Mouse (Mus musculus) hindlimb bud, embryonic 11.5 days (tissue): ENCODE results near the gene Lhx2.

Experiments used
- DNase-seq: peaks from one replicate; pipeline ENCODE4 v3.0.0-alpha.2; 2012; ENCODE audit warnings: low read depth, low spot score; ENCODE audit errors: extremely low spot score

The Lhx2 gene

DNA sequence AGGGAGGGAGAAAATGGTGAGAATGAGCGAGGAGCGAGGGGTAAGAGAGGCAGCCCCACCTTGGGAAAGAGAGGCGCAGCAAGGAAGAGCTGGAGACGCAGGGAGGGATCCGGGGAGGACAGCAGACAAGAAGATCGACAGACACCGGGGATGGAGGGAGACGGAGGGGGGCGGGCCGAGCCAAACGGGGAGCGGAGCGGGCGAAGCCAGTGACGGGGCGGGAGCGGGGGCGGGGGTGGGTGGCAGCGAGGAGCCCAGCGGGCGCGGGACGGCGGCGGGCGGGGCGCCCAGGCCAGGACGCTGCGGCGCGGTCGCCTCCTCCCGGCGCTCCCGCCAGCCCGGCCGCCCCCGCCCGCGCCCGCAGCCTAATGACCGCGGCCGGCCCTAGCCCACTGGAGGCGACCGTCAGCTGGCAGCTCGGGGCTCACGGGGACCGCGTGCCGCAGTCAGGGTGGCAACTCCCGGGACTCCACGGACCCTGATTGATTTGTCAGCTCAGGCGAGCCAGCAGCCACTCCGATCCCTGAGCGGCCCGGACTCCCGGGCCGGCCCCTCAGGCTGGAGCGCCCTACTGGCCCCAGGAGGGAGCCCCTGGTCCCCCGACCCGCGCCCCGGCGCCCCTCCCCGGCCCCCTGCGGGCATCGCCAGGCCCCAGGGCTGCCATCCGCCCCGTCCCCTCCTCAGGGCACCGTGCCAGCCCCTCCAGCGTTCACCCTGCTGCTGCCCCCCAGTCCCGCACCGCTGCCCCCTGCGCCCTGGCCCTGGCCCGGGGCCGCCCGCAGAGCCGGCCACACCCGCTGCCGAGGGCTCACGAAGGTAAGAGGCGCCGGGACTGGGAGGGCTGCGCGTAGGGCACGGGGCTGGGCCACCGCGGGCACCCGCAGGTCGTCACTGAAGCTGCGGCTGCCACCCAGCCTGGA lies at the start of gene Lhx2:
Gene Lhx2 (plus strand): TSS at position 292 of the 920 bp plus-strand sequence.
- DNase-seq, result no peak

- no peak for DNase-seq
Observed at GRCm38 (mm10) chr2:38291526-38291925, 47.6 kb upstream of the Lhx2 start.

- no peak for DNase-seq
Observed at GRCm38 (mm10) chr2:38295939-38296338, 43.1 kb upstream of the Lhx2 start.

DNA sequence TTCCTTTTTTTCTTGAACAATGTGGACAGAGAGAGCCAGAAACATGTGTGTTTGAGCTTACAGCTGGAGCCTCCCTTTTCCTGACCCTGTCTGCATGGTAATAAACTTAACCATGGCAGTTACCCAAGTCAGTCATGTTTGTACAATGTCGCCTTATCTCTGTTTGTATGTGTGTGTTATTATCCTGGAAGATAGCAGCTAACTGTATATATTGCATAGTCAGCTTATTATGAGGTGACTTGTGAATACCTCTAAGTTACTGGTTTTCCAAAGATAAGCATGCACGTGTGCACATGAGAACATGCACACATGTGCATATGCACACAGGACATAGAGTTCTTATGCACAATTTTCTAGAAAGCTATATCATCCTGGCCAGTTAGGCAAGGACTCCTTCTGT lies 38.1 kb upstream of the Lhx2 start:
- DNase-seq, result no peak

DNA sequence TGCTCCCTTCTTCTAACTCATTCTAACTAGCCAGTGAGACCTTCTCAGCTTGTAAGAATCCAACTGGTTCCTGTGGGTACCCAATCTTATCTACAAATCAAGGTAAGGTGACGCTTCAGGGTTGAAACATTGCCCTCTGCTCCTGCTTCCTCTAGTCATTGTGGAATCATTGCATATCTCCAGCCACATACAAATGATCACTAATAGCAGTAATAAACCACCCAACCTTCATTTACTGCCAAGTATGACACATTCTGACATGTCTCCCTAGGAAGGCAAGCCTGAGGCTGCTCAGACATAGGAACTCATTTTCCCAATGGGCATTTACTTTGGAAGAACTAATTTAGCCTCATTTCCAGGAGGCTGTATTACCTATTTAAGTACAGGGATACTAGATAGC lies 33.9 kb upstream of the Lhx2 start:
- no peak for DNase-seq

DNA sequence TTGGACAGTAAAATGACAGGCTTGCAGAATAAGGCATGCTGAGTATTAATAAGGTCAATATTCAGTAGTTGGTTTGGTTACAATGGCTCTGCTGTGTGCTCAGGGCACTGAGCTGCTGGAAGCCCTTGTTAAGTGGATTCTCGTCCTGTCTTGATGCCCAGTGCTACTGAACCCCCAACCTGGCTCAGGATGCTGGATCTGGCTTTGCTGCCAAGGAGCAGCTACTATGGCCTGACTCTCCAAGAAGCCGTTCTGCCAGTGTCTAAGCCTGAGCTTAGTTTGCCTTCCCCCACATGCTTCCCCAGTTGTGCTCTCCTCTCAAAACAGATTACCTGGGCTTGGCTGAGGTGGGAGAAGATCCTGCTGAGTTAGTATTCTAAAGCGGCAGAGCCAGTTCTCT lies 26.2 kb upstream of the Lhx2 start:
- no peak for DNase-seq

DNA sequence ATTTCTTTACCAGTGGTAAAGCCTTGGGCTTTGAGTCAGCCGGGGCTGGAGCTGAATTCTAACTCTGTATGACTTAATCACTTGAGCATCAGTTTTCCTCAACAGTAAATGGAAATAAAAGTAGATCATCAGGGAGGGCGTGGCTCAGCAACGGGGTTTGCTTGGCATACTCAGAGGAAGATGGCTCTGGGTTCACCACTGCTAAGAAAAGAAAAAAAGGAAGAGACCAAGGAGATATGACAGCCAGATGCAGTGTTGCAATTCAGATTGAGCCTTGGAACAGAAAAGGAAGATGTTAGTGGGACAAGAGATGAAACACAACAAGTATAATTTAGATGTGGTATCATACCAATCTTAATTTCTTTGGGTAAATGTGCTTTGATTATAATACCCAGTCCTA lies 25.7 kb upstream of the Lhx2 start:
- no peak for DNase-seq

- no peak for DNase-seq
Observed at GRCm38 (mm10) chr2:38319086-38319485, 20.0 kb upstream of the Lhx2 start.

DNA sequence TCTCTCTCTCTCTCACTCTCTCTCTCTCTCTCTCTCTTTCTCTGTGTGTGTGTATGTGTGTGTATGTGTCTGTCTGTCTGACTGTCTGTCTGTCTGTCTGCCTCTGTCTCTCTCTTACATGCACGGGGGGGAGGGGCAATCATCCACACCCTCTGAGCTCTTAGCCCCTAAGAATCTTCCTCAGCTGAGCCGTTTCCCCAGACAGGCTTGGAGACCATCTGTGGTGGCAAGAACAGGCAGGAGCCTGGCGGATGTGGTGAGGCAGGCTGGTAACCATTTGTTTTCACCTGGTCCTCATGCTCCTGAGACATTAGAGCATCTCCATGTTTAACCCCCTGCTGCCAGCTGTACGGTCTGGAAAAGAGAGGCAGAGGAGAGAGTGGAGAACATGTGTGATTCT lies 18.2 kb upstream of the Lhx2 start:
- DNase-seq, result no peak

DNA sequence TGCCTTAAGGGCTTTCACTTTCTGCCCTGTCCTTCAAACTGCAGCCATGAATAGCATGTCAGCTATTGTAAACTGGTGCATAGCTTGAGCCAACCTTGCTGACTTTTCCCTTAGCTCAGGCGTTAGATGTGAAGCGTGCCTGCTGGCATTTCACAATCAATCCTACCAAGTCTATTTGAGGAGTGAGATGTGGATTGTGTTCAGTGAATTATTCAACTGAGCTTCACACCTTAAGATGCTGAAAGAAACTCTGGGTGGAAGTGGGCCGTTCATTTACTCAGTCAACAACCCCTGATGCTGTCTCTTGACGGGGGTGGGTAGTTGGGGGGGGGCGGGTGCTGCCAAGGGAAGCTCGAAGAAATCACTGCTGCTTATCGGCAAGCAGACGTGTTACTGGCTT lies 15.7 kb upstream of the Lhx2 start:
- no peak for DNase-seq

- DNase-seq, result no peak
Observed at GRCm38 (mm10) chr2:38326671-38327070, 12.4 kb upstream of the Lhx2 start.

- no peak for DNase-seq
Observed at GRCm38 (mm10) chr2:38333586-38334119, 5.4 kb upstream of the Lhx2 start.

- DNase-seq, result no peak
Observed at GRCm38 (mm10) chr2:38336606-38337005, 2.5 kb upstream of the Lhx2 start.

- no peak for DNase-seq
Observed at GRCm38 (mm10) chr2:38337091-38337640, 1.9 kb upstream of the Lhx2 start.

DNA sequence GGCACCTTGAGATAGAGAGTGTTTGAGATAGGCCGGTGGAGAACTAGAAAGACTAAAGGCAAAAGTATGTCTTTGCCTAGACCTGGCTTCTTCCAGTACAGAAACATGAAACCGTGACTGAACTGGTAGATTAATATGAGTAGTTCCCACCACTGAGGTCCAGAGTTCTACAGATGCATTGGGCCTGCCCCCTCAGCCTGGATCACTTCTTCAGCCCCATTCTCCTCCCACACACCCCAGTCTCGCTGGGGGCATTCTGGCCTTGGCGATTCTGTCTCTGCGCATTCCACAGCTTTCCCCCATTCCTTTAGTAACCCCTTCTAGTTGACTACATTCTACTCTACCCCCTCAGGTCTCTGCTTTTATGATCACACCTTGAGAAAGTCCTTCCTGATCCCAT lies 1.4 kb upstream of the Lhx2 start:
- no peak for DNase-seq

DNA sequence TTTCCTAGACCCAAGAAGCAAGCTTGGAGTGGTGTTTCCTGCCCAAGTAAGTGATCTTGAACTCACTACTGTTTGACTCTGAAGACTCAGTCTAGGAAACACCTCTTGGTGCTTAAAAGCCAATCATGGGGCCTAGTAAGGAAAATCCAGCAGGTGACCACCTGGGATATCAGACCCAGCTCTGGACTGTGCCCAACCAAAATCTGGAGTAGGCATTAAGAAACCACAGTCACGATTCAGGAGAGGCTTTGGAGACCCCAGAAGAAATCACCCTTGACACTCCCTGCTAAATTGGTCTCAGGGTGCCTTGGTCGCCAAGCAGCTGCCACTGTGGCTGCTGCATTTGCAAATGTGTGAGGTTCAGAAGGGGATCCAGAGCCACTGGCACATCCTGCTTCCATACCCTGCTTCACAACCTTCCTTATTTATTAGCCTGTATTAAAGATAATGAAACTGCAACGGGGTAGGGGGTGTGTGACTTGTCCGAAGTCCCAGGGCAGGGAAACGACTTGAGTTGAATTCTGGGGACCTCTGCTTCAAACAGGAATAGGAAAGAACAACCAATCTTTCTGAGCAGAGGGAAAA lies 641 bp upstream of the Lhx2 start:
- DNase-seq, result no peak

GRCm38 (mm10) chr2:38339910-38340625 lies 987 bp downstream of the Lhx2 start:
- DNase-seq, result no peak

DNA sequence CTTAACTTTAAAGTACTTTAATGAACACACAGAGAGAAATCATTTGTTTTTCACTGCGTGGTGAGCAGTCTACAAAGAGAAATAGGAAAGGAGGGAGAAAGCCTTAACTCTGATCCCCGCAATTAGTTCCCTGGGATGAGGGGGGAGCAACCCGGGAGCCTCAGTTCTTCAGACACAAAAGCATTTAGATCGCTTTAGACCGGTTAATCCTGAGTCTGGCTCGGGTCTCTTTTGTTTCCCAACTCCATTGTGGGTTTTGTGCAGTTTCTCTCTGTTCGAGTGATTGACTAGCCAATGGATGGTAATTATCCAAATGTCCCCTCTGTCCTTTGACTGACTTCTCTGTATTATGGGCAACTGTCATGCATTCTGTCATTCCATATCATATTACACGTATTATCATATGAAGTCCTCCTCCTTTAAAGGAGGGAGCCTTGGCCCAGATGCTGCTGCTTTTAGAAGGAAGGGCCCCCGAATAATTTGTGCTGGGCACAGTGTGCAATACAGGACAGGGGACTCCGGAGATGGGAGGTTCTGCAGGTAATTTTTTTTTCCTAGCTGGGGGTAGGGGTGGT lies 1.6 kb downstream of the Lhx2 start:
- no peak for DNase-seq

- no peak for DNase-seq
Observed at GRCm38 (mm10) chr2:38343573-38343972, 4.5 kb downstream of the Lhx2 start.

DNA sequence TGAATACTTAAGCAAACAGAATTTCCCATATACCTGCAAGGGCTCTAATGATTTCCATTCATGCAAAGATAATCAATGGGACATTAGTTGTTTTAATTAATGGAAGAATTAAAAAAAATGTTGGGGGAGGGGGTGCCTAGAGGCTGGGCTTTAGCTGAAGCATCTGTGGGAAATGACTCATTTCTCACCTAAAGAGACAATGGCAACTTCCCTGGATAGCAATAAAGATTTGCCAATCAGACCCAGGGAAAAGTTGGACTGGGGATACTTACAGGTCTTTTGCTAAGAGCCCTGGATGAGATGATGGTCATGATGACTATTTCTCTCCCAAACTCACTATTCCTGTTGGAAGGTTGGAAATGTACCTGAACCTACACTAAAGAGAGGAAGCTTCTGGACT lies 5.6 kb downstream of the Lhx2 start:
- no peak for DNase-seq

DNA sequence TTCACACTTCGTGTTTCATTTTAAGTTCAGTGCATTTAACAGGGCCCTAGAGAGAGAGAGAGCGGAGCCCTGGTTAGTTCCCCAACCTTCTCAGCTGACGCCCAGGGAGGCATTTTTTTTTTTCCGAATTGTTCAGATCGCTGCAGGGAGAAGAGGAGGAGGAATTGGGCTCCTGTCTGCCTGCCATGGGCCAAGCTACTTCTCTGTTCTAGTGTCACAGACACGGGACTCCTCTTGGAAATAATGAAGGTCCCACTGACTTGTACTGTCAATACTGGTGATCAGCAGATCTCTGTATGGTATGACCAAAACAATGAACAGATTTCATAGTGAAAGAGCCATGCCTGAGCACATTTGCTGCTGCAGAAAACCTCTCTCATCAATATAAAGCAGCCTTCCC lies 7.3 kb downstream of the Lhx2 start:
- no peak for DNase-seq
